Mouse (Mus musculus): ENCODE results near the gene Brip1. TPM values are rescaled to one million over a fixed set of nuclear protein-coding genes. Genes with fewer than 3 reads are reported as not detected.

The Brip1 gene
- polyA plus RNA-seq (2015; fragmentation: Nextera tagmentation; extraction: Ambion mirVana): 4.8 and 5.9 TPM in 2 replicates

GRCm38 (mm10) chr11:86201037-86201786 lies at the start of gene Brip1:
Gene Brip1 (minus strand): TSS chr11:86201193.
- peak within 1 kb of the TSS; percentile 88 for H3K27ac ChIP-seq (ENCODE audit: low read length)
- peak; percentile 98 for ATAC-seq (ENCODE audit: low read depth)
- H3K9ac ChIP-seq (ENCODE audit: low read depth, low read length): peak within 1 kb of the TSS; percentile 88
- H3K9me3 ChIP-seq (replicated peaks; ENCODE audit: control insufficient read depth, low read length): no peaks in the 10 kb centered on the region
- peak within 1 kb of the TSS; percentile 90 for H3K4me2 ChIP-seq (ENCODE audit: low read depth, low read length)
- H3K4me1 ChIP-seq (ENCODE audit: control insufficient read depth, low read depth, low read length): peaks cover 15% of the 10 kb centered on the region
- H3K4me3 ChIP-seq (ENCODE audit: low read depth, low read length): peak within 1 kb of the TSS; percentile 92
- WGBS (ENCODE audit: insufficient replicate concordance): under 1% methylated on average over 60 of the region's 60 CpGs
- H3K36me3 ChIP-seq (ENCODE audit: control insufficient read depth, insufficient read depth): peaks cover 21% of the 10 kb centered on the region
- no peaks in the 10 kb centered on the region for H3K27me3 ChIP-seq (ENCODE audit: control insufficient read depth, insufficient read depth, low read depth, low read length)

- no peak overlapping the region for H3K4me2 ChIP-seq (ENCODE audit: low read depth, low read length)
- peaks cover 13% of the 10 kb centered on the region for H3K36me3 ChIP-seq (ENCODE audit: control insufficient read depth, insufficient read depth)
- no peaks in the 10 kb centered on the region for H3K27me3 ChIP-seq (ENCODE audit: control insufficient read depth, insufficient read depth, low read depth, low read length)
- no peak for ATAC-seq (ENCODE audit: low read depth)
- H3K27ac ChIP-seq (ENCODE audit: low read length): no peak overlapping the region
- no peaks in the 10 kb centered on the region for H3K9me3 ChIP-seq (replicated peaks; ENCODE audit: control insufficient read depth, low read length)
- H3K9ac ChIP-seq (ENCODE audit: low read depth, low read length): no peak overlapping the region
- H3K4me1 ChIP-seq (ENCODE audit: control insufficient read depth, low read depth, low read length): no peaks in the 10 kb centered on the region
- no peak overlapping the region for H3K4me3 ChIP-seq (ENCODE audit: low read depth, low read length)
- 51% methylated on average over 4 of the region's 4 CpGs for WGBS (ENCODE audit: insufficient replicate concordance)
These were observed 31.5 kb upstream of the Brip1 start for GRCm38 (mm10) chr11:86232446-86232845.

GRCm38 (mm10) chr11:86231781-86232350 lies 30.9 kb upstream of the Brip1 start:
- Histone ChIP-seq H3K27ac (ENCODE audit: low read length) (no peak overlapping the region), H3K9ac (ENCODE audit: low read depth, low read length) (no peak overlapping the region), H3K4me1 (ENCODE audit: control insufficient read depth, low read depth, low read length) (no peaks in the 10 kb centered on the region), H3K27me3 (ENCODE audit: control insufficient read depth, insufficient read depth, low read depth, low read length) (no peaks in the 10 kb centered on the region), H3K9me3 (replicated peaks; ENCODE audit: control insufficient read depth, low read length) (no peaks in the 10 kb centered on the region), H3K4me2 (ENCODE audit: low read depth, low read length) (no peak overlapping the region), H3K4me3 (ENCODE audit: low read depth, low read length) (no peak overlapping the region), H3K36me3 (ENCODE audit: control insufficient read depth, insufficient read depth) (peaks cover 13% of the 10 kb centered on the region)
- ATAC-seq (ENCODE audit: low read depth): no peak
- WGBS (ENCODE audit: insufficient replicate concordance): 82% methylated on average over 13 of the region's 13 CpGs

- Histone ChIP-seq H3K9me3 (replicated peaks; ENCODE audit: control insufficient read depth, low read length) (no peaks in the 10 kb centered on the region), H3K27me3 (ENCODE audit: control insufficient read depth, insufficient read depth, low read depth, low read length) (no peaks in the 10 kb centered on the region), H3K27ac (ENCODE audit: low read length) (no peak overlapping the region), H3K4me2 (ENCODE audit: low read depth, low read length) (no peak overlapping the region), H3K36me3 (ENCODE audit: control insufficient read depth, insufficient read depth) (peaks cover 11% of the 10 kb centered on the region), H3K9ac (ENCODE audit: low read depth, low read length) (no peak overlapping the region), H3K4me3 (ENCODE audit: low read depth, low read length) (no peak overlapping the region), H3K4me1 (ENCODE audit: control insufficient read depth, low read depth, low read length) (no peaks in the 10 kb centered on the region)
- no peak for ATAC-seq (ENCODE audit: low read depth)
- WGBS (ENCODE audit: insufficient replicate concordance): 76% methylated on average over 8 of the region's 8 CpGs
These were observed 25.7 kb upstream of the Brip1 start for GRCm38 (mm10) chr11:86226646-86227180.

GRCm38 (mm10) chr11:86225761-86226160 lies 24.8 kb upstream of the Brip1 start:
- Histone ChIP-seq H3K27me3 (ENCODE audit: control insufficient read depth, insufficient read depth, low read depth, low read length) (no peaks in the 10 kb centered on the region), H3K9me3 (replicated peaks; ENCODE audit: control insufficient read depth, low read length) (no peaks in the 10 kb centered on the region), H3K36me3 (ENCODE audit: control insufficient read depth, insufficient read depth) (peaks cover 4% of the 10 kb centered on the region; the same call in 1 of the 2 replicates), H3K4me1 (ENCODE audit: control insufficient read depth, low read depth, low read length) (no peaks in the 10 kb centered on the region), H3K9ac (ENCODE audit: low read depth, low read length) (no peak overlapping the region), H3K4me3 (ENCODE audit: low read depth, low read length) (no peak overlapping the region), H3K27ac (ENCODE audit: low read length) (no peak overlapping the region), H3K4me2 (ENCODE audit: low read depth, low read length) (no peak overlapping the region)
- ATAC-seq (ENCODE audit: low read depth): no peak
- WGBS (ENCODE audit: insufficient replicate concordance): 83% methylated on average over 4 of the region's 4 CpGs

GRCm38 (mm10) chr11:86211803-86212202 lies 10.8 kb upstream of the Brip1 start:
- Histone ChIP-seq H3K4me1 (ENCODE audit: control insufficient read depth, low read depth, low read length) (no peaks in the 10 kb centered on the region; the same call in 1 of the 2 replicates), H3K9ac (ENCODE audit: low read depth, low read length) (no peak overlapping the region), H3K4me3 (ENCODE audit: low read depth, low read length) (no peak overlapping the region), H3K36me3 (ENCODE audit: control insufficient read depth, insufficient read depth) (peaks cover 40% of the 10 kb centered on the region), H3K27me3 (ENCODE audit: control insufficient read depth, insufficient read depth, low read depth, low read length) (no peaks in the 10 kb centered on the region), H3K9me3 (replicated peaks; ENCODE audit: control insufficient read depth, low read length) (no peaks in the 10 kb centered on the region), H3K27ac (ENCODE audit: low read length) (no peak overlapping the region), H3K4me2 (ENCODE audit: low read depth, low read length) (no peak overlapping the region)
- no peak for ATAC-seq (ENCODE audit: low read depth)
- WGBS (ENCODE audit: insufficient replicate concordance): 61% methylated on average over 1 of the region's 1 CpGs

- Histone ChIP-seq H3K4me2 (ENCODE audit: low read depth, low read length) (no peak overlapping the region), H3K4me1 (ENCODE audit: control insufficient read depth, low read depth, low read length) (no peaks in the 10 kb centered on the region; the same call in 1 of the 2 replicates), H3K36me3 (ENCODE audit: control insufficient read depth, insufficient read depth) (peaks cover 52% of the 10 kb centered on the region), H3K9ac (ENCODE audit: low read depth, low read length) (no peak overlapping the region), H3K9me3 (replicated peaks; ENCODE audit: control insufficient read depth, low read length) (no peaks in the 10 kb centered on the region), H3K4me3 (ENCODE audit: low read depth, low read length) (no peak overlapping the region), H3K27me3 (ENCODE audit: control insufficient read depth, insufficient read depth, low read depth, low read length) (no peaks in the 10 kb centered on the region), H3K27ac (ENCODE audit: low read length) (no peak overlapping the region)
- ATAC-seq (ENCODE audit: low read depth): no peak
- 76% methylated on average over 2 of the region's 2 CpGs for WGBS (ENCODE audit: insufficient replicate concordance)
These were observed 8.1 kb upstream of the Brip1 start for GRCm38 (mm10) chr11:86209123-86209522.

GRCm38 (mm10) chr11:86205876-86206275 lies 4.9 kb upstream of the Brip1 start:
- no peak overlapping the region for H3K4me3 ChIP-seq (ENCODE audit: low read depth, low read length)
- no peak for ATAC-seq (ENCODE audit: low read depth)
- H3K9ac ChIP-seq (ENCODE audit: low read depth, low read length): no peak overlapping the region
- H3K4me1 ChIP-seq (ENCODE audit: control insufficient read depth, low read depth, low read length): peaks cover 9% of the 10 kb centered on the region
- 90% methylated on average over 4 of the region's 4 CpGs for WGBS (ENCODE audit: insufficient replicate concordance)
- no peaks in the 10 kb centered on the region for H3K9me3 ChIP-seq (replicated peaks; ENCODE audit: control insufficient read depth, low read length)
- peaks cover 48% of the 10 kb centered on the region for H3K36me3 ChIP-seq (ENCODE audit: control insufficient read depth, insufficient read depth)
- no peak overlapping the region for H3K4me2 ChIP-seq (ENCODE audit: low read depth, low read length)
- H3K27me3 ChIP-seq (ENCODE audit: control insufficient read depth, insufficient read depth, low read depth, low read length): no peaks in the 10 kb centered on the region
- no peak overlapping the region for H3K27ac ChIP-seq (ENCODE audit: low read length)

- no peak overlapping the region for H3K27ac ChIP-seq (ENCODE audit: low read length)
- ATAC-seq (ENCODE audit: low read depth): no peak
- peaks cover 48% of the 10 kb centered on the region for H3K36me3 ChIP-seq (ENCODE audit: control insufficient read depth, insufficient read depth)
- 86% methylated on average over 5 of the region's 5 CpGs for WGBS (ENCODE audit: insufficient replicate concordance)
- peaks cover 11% of the 10 kb centered on the region for H3K4me1 ChIP-seq (ENCODE audit: control insufficient read depth, low read depth, low read length)
- H3K27me3 ChIP-seq (ENCODE audit: control insufficient read depth, insufficient read depth, low read depth, low read length): no peaks in the 10 kb centered on the region
- H3K4me3 ChIP-seq (ENCODE audit: low read depth, low read length): no peak overlapping the region
- no peak overlapping the region for H3K4me2 ChIP-seq (ENCODE audit: low read depth, low read length)
- no peak overlapping the region for H3K9ac ChIP-seq (ENCODE audit: low read depth, low read length)
- H3K9me3 ChIP-seq (replicated peaks; ENCODE audit: control insufficient read depth, low read length): no peaks in the 10 kb centered on the region
These were observed 4.0 kb upstream of the Brip1 start for GRCm38 (mm10) chr11:86205031-86205430.

All from liver, embryonic 16.5 days (tissue).